9 mouse cellular contexts compared by ENCODE assay signal in genomic region chr1:64733453-64734245, GRCm38 (mm10). TPM values are rescaled to one million over a fixed set of nuclear protein-coding genes. Genes with fewer than 3 reads are reported as not detected.
DNase-seq lines count a peak whose midpoint lies in the region; ATAC-seq lines count a peak whose summit lies in the region.
"Had no signal": no experiment of that assay in that cellular context is flagged by ENCODE, and none has a peak within 500 bp of the region (broad histone marks: within the 10 kb centered on the region; RNA-seq: fewer than 3 reads in every experiment).

No protein-coding gene starts in this region.

- H3K4me3 ChIP-seq in heart, embryonic 13.5 days, result peak overlapping the region; percentile 83; the same call in 1 of the 2 replicates
- 0 out of 2 replicates have a peak overlapping the region, but pooled peaks have one; percentile 6 for H3K4me3 ChIP-seq in forebrain, embryonic 14.5 days (ENCODE audit: low read depth, low read length)
- H3K4me3 ChIP-seq in midbrain, embryonic 12.5 days, result 0 out of 2 replicates have a peak overlapping the region, but pooled peaks have one; percentile 7

- 50% methylated on average over 11 of the region's 11 CpGs for WGBS in heart, embryonic 13.5 days
- 3% methylated on average over 11 of the region's 11 CpGs for WGBS in forebrain, embryonic 14.5 days
- 13% methylated on average over 11 of the region's 11 CpGs for WGBS in midbrain, embryonic 12.5 days

- H3K4me2 ChIP-seq in heart, embryonic 13.5 days, result peak overlapping the region; percentile 99
- peak overlapping the region; percentile 97 for H3K4me2 ChIP-seq in forebrain, embryonic 14.5 days (ENCODE audit: low read length)
- H3K4me2 ChIP-seq in midbrain, embryonic 12.5 days (replicated peaks), result 0 out of 2 replicates have a peak overlapping the region, but pooled peaks have one; percentile 6

- H3K9me3 ChIP-seq in heart, embryonic 13.5 days, result no peaks in the 10 kb centered on the region
- no peaks in the 10 kb centered on the region for H3K9me3 ChIP-seq in forebrain, embryonic 14.5 days (replicated peaks; ENCODE audit: control insufficient read depth, low read length)
- H3K9me3 ChIP-seq in midbrain, embryonic 12.5 days, result no peaks in the 10 kb centered on the region

- peaks cover 26% of the 10 kb centered on the region for H3K27me3 ChIP-seq in heart, embryonic 13.5 days (replicated peaks)
- peaks cover 47% of the 10 kb centered on the region for H3K27me3 ChIP-seq in forebrain, embryonic 14.5 days (replicated peaks; ENCODE audit: control insufficient read depth, insufficient read depth, low read length)
- H3K27me3 ChIP-seq in midbrain, embryonic 12.5 days, result peaks cover 70% of the 10 kb centered on the region

- 0 out of 2 replicates have a peak overlapping the region, but pooled peaks have one; percentile 4 for H3K9ac ChIP-seq in heart, embryonic 13.5 days
- H3K9ac ChIP-seq in forebrain, embryonic 14.5 days (ENCODE audit: low read length), result no peak overlapping the region
- H3K9ac ChIP-seq in midbrain, embryonic 12.5 days (replicated peaks), result no peak overlapping the region

- ATAC-seq in heart, embryonic 13.5 days (ENCODE audit: extremely low read depth, insufficient number of reproducible peaks, low FRiP score, low TSS enrichment), result no peak
- ATAC-seq in forebrain, embryonic 14.5 days, result no peak
- no peak for ATAC-seq in midbrain, embryonic 12.5 days (ENCODE audit: low FRiP score, low read depth)

- H3K36me3 ChIP-seq in heart, embryonic 13.5 days, result peaks cover 2% of the 10 kb centered on the region; the same call in 1 of the 2 replicates
- H3K36me3 ChIP-seq in forebrain, embryonic 14.5 days (ENCODE audit: control insufficient read depth, insufficient read depth, low read length), result no peaks in the 10 kb centered on the region
- H3K36me3 ChIP-seq in midbrain, embryonic 12.5 days, result no peaks in the 10 kb centered on the region

- DNase-seq in heart, postnatal 10 days, result no peak
- peak; percentile 69 for DNase-seq in MEL-GATA-1-ER (ENCODE audit: extremely low read depth, low read depth)
- no peak for DNase-seq in forebrain, embryonic 14.5 days (ENCODE audit: low spot score)
- no peak for DNase-seq in adrenal gland, postnatal 25 days
- DNase-seq in frontal cortex, postnatal 14 days (ENCODE audit: low spot score in 2 of 2), result no peak
- no peak for DNase-seq in yolk sac, embryonic 10.5 days (ENCODE audit: low spot score)
- DNase-seq: heart, adult 18-20 months had no signal

- peaks cover 59% of the 10 kb centered on the region for H3K4me1 ChIP-seq in heart, embryonic 13.5 days
- H3K4me1 ChIP-seq in forebrain, embryonic 14.5 days (ENCODE audit: control insufficient read depth, insufficient read depth, low read length), result peaks cover 19% of the 10 kb centered on the region
- peaks cover 52% of the 10 kb centered on the region for H3K4me1 ChIP-seq in midbrain, embryonic 12.5 days

- intact Hi-C loops in heart, postnatal 10 days (cut with DNase I), result loop anchor here (10.0 kb wide), 1 partner anchor 451 kb away; the partner anchor contains the start of genes Idh1 and Pikfyve

- H3K27ac ChIP-seq in heart, embryonic 13.5 days (replicated peaks), result no peak overlapping the region
- H3K27ac ChIP-seq in forebrain, embryonic 14.5 days (ENCODE audit: low read depth, low read length), result no peak overlapping the region
- no peak overlapping the region for H3K27ac ChIP-seq in midbrain, embryonic 12.5 days (replicated peaks)

RNA-seq across cellular contexts. Expression of gene Fzd5, which starts 3.9 kb away (rescaled TPM):
- 1.1 TPM in 2 replicates for polyA plus RNA-seq in heart, embryonic 13.5 days (2015; fragmentation: Nextera tagmentation; extraction: Ambion mirVana)
- total RNA-seq in heart, postnatal 10 days (2021), result 1 to 10 TPM; 6.4 to 7.9 TPM
- polyA plus RNA-seq in forebrain, embryonic 14.5 days (2014; fragmentation: Nextera tagmentation; extraction: Ambion mirVana), result 0.88 and 0.91 TPM in 2 replicates
- 0.36 and 0.42 TPM in 2 replicates for polyA plus RNA-seq in midbrain, embryonic 12.5 days (2016; fragmentation: Nextera tagmentation; extraction: Ambion mirVana)
- 11.8 and 15.4 TPM in 2 replicates for total RNA-seq in adrenal gland, postnatal 25 days (2021)

RNA-seq across cellular contexts. Expression of gene Ccnyl1, which starts 43.4 kb away (rescaled TPM):
- 2.9 and 3.9 TPM in 2 replicates for polyA plus RNA-seq in heart, embryonic 13.5 days (2015; fragmentation: Nextera tagmentation; extraction: Ambion mirVana)
- 10 to 100 TPM; 24.0 to 27.6 TPM for total RNA-seq in heart, postnatal 10 days (2021)
- 6.6 and 6.9 TPM in 2 replicates for polyA plus RNA-seq in forebrain, embryonic 14.5 days (2014; fragmentation: Nextera tagmentation; extraction: Ambion mirVana)
- 7.1 and 7.5 TPM in 2 replicates for polyA plus RNA-seq in midbrain, embryonic 12.5 days (2016; fragmentation: Nextera tagmentation; extraction: Ambion mirVana)
- total RNA-seq in adrenal gland, postnatal 25 days (2021), result 17.9 and 18.6 TPM in 2 replicates

Comparison
In these comparisons a context has a peak if more than half of its experiments do, and no peak if none do; other contexts are left out.
1. H3K4me2 ChIP-seq: peak in every context shown above with its lines; median percentile 99 in heart, embryonic 13.5 days; 97 in forebrain, embryonic 14.5 days; 6 in midbrain, embryonic 12.5 days.
2. H3K4me3 ChIP-seq: peak in every context shown above with its lines; median percentile 83 in heart, embryonic 13.5 days; 7 in midbrain, embryonic 12.5 days; 6 in forebrain, embryonic 14.5 days.